Mouse (Mus musculus) liver, adult (tissue): Measurements from ENCODE around the gene Slc12a9.
A peak's percentile ranks its signal among the peaks of the same experiment; 100 is the strongest.

ENCODE experiments used
- GATA4 ChIP-seq: IDR thresholded peaks from 2 replicates; pipeline ENCODE4 v1.6.1; 2014; ENCODE audit warnings: mild to moderate bottlenecking, low read length; ENCODE audit not compliant: insufficient replicate concordance

Gene Slc12a9

GRCm38 (mm10) chr5:137350205-137351057 is 17.0 kb upstream of the Slc12a9 start:
- TF ChIP-seq GATA4: no peak

GRCm38 (mm10) chr5:137349384-137350204 is 16.2 kb upstream of the Slc12a9 start, which contains the start of gene Ephb4:
Gene Ephb4, plus strand, starts transcription at chr5:137350109.
- no peak for TF ChIP-seq GATA4

DNA sequence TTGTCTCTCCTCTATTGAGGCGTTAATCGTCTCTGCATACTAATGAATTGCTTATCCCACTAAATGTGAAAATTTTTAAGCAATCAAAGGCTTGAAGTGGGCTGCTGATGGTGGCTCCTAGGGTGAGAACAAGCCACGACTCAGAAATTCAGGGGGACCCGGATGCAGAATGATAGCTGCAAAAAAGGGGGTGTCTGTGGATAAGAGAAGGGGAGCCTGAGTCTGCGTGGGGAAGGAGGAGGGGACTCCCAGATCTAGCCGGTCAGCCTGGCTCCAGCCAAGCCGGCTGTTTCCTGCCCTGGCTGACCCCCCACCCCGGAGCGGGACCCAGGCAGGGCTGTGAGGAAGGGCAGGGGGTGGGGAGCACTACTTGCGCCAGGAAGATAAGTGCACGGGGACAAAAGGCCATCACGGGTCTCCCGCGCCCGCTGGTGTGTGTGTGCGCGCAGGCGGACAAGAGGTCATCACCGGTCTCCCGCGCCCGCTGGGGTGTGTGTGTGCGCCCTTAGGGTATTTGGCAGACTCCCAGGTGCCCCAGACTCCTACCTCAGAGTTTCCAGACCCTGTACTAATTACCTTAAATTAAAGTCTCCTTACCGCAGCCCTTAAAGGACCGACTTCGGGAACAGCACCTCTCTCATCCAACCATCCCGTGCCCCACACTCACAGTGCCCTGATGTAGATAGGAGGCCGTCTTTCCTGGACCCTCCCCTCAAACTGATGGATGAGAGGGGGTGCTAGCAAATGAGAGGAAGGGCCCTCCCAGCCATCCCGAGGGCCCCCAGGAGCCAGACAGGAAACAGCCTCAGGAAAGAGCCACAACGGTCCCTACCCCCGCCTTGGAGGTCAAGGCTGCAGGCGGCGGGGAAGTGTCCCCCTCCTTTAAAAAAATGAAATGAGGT is 15.3 kb upstream of the Slc12a9 start:
- peak; percentile 100 for TF ChIP-seq GATA4

DNA sequence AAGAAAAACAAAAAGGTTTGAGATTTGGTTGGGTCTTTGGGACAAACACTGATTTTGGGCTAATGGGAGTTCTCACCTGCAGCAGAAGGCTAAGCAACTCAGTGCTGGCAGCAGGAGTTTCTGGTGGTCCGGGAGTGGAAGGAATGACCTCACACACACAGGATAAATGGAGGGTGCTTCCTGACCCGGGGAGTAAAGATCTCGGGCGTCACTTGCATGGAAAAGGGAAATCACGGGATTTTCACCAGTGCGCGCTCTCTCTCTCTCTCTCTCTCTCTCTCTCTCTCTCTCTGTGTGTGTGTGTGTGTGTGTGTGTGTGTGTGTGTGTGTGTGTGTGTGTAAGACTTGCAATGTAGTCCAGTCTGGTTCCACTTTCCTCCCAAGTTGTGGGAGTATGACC is 14.5 kb upstream of the Slc12a9 start:
- peak; percentile 48; the same call in 1 of the 2 replicates for TF ChIP-seq GATA4

DNA sequence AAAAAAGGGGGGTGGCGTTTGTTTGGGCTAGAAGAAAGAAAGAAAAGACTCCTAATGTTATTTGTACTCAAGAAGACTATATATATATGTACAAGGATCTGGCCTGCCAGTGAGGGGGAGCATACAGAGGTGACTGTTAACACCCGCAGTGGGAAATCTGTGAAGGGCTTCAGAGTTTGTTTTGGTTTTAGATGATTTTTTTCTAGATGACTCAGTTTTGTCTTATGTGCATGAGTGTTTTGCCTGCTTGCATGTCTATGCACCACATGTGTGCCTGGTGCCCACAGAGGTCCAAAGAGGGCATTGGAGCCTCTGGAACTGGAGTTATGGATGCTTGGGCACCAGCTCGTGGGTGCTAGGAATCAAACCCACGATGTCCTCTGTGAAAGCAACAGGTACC is 13.6 kb upstream of the Slc12a9 start:
- no peak for TF ChIP-seq GATA4

- no peak for TF ChIP-seq GATA4
Observed at GRCm38 (mm10) chr5:137346388-137346787, 13.0 kb upstream of the Slc12a9 start.

DNA sequence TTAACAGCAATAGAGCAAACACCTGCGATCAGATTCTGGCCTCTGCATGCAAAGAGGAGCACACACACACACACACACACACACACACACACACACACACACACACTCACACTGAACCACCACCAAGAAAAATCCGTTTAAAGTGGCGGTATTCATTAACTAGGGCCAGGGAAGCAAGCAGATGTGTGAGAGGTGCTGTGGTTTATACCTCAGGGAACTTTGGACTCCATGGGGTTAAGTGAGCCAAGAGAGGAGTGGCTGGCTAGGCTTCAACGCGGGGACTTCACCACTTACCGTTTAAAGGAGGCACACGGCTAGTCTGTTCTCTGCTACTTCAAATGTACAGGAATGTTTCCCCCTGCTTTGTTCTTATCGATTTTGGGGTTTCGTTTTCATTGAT is 12.4 kb upstream of the Slc12a9 start:
- no peak for TF ChIP-seq GATA4

- TF ChIP-seq GATA4: no peak
Observed at GRCm38 (mm10) chr5:137343869-137344268, 10.5 kb upstream of the Slc12a9 start.

- no peak for TF ChIP-seq GATA4
Observed at GRCm38 (mm10) chr5:137343412-137343811, 10.0 kb upstream of the Slc12a9 start.

DNA sequence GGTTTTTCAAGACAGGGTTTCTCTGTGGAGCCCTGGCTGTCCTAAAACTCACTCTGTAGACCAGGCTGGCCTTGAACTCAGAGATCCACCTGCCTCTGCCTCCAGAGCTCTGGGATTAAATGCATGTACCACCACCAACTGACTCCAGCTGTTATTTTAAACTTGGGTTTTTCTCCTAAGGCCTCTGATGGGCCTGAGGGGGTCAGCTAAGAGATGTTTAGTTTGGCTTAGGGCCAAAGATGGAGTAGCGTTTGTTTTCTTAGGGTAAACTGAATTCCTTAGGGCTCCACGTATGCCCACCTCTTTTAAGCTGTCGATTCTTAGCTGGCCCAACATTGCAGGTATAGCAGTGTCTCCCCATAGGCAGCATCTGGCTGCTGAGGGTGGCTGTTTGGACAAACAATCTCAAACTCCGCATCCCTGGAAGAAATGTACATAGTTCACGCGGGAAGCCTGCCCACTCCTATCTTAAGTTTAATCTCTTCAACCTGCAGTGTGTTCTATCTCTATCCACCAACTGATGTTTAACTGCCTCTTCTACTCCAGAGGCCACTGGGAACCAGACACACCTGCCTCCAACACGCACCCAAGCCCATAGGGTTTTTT is 9.1 kb upstream of the Slc12a9 start:
- TF ChIP-seq GATA4: no peak

DNA sequence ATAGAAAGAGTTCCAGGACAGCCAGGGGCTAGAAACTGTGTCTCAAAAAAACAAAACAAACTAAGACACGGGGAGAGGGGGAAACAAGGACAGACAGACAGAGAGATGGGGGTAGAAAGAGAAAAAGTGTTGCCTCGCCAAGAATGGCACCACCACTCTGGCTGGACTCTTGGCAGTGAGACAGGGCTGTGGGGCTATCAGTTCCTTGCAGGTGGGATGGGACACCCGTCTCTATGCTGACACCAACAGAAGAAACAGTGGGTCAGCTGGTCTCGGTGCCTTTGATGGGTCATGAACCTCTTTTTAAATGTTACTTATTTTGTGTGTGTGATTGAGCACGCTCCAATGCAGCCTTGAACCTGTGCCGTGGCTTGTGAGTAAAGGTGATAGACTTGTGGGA is 6.8 kb upstream of the Slc12a9 start:
- TF ChIP-seq GATA4: no peak

- peak; percentile 25; the same call in 1 of the 2 replicates for TF ChIP-seq GATA4
Observed at GRCm38 (mm10) chr5:137339290-137339979, 6.0 kb upstream of the Slc12a9 start.

- peak; percentile 72; the same call in 1 of the 2 replicates for TF ChIP-seq GATA4
Observed at GRCm38 (mm10) chr5:137338663-137339289, 5.4 kb upstream of the Slc12a9 start.

- no peak for TF ChIP-seq GATA4
Observed at GRCm38 (mm10) chr5:137338256-137338655, 4.9 kb upstream of the Slc12a9 start.

- no peak for TF ChIP-seq GATA4
Observed at GRCm38 (mm10) chr5:137337190-137337589, 3.8 kb upstream of the Slc12a9 start.
